Mouse (Mus musculus): ENCODE data around the gene Sfxn5. TPM values are rescaled to one million over a fixed set of nuclear protein-coding genes. Genes with fewer than 3 reads are reported as not detected.

Gene Sfxn5
- total RNA-seq, 2 experiments from 2014 or later: 6.5 to 8.4 TPM

Other genes starting within 250 kb of the Sfxn5 start
- 14.9 and 16.4 TPM in 2 replicates for gene Spr, start 195.7 kb downstream of the Sfxn5 start, total RNA-seq (2015)
- 19.8 and 20.2 TPM in 2 replicates for gene Spr, start 195.7 kb downstream of the Sfxn5 start, total RNA-seq (2017)
- not detected in 2 replicates for gene Emx1, start 146.0 kb downstream of the Sfxn5 start, total RNA-seq (2015)
- gene Emx1, start 146.0 kb downstream of the Sfxn5 start, total RNA-seq (2017): not detected in 2 replicates
- 5.2 and 6.9 TPM in 2 replicates for gene Rab11fip5, start 41.2 kb upstream of the Sfxn5 start, total RNA-seq (2015)
- 5.8 and 6.3 TPM in 2 replicates for gene Rab11fip5, start 41.2 kb upstream of the Sfxn5 start, total RNA-seq (2017)
- not detected in 2 replicates for gene Noto, start 90.5 kb upstream of the Sfxn5 start, total RNA-seq (2015)
- gene Noto, start 90.5 kb upstream of the Sfxn5 start, total RNA-seq (2017): not detected in 2 replicates
- 7.2 and 8.3 TPM in 2 replicates for gene Smyd5, start 98.6 kb upstream of the Sfxn5 start, total RNA-seq (2015)
- gene Smyd5, start 98.6 kb upstream of the Sfxn5 start, total RNA-seq (2017): 10.0 and 11.2 TPM in 2 replicates
- 172 and 178 TPM in 2 replicates for gene Cct7, start 118.1 kb upstream of the Sfxn5 start, total RNA-seq (2015)
- gene Cct7, start 118.1 kb upstream of the Sfxn5 start, total RNA-seq (2017): 167 and 192 TPM in 2 replicates
- 24.3 and 26.6 TPM in 2 replicates for gene Pradc1, start 118.5 kb upstream of the Sfxn5 start, total RNA-seq (2015)
- 7.2 and 8.7 TPM in 2 replicates for gene Pradc1, start 118.5 kb upstream of the Sfxn5 start, total RNA-seq (2017)
- gene Fbxo41, start 169.6 kb upstream of the Sfxn5 start, total RNA-seq (2015): not detected in 2 replicates
- not detected in 2 replicates for gene Fbxo41, start 169.6 kb upstream of the Sfxn5 start, total RNA-seq (2017)
- gene Egr4, start 180.2 kb upstream of the Sfxn5 start, total RNA-seq (2015): not detected in 2 replicates
- not detected in 2 replicates for gene Egr4, start 180.2 kb upstream of the Sfxn5 start, total RNA-seq (2017)

Measured in megakaryocyte, adult 5-6 weeks (primary cell).